Mouse (Mus musculus) embryonic facial prominence, embryonic 14.5 days (tissue): ENCODE results near the gene Map7. TPM values are rescaled to one million over a fixed set of nuclear protein-coding genes. Genes with fewer than 3 reads are reported as not detected.

Experiments used
- ATAC-seq: fragments of 200-750 bp; cut with Nextera tagmentation; 2 replicates; pipeline ENCODE4 v1.8.0; 2017; ENCODE audit warnings: low read depth, moderate number of reproducible peaks, moderate TSS enrichment
- DNase-seq: peaks from one replicate; pipeline ENCODE4 v3.0.0-alpha.2; 2015; ENCODE audit warnings: low spot score
- H3K27ac ChIP-seq: fragments of 300-500 bp; sonication (generic); replicated peaks from 2 replicates; pipeline ENCODE4 v1.5.1; 2014; ENCODE audit warnings: low read depth, mild to moderate bottlenecking, low read length, moderate library complexity
- H3K27me3 ChIP-seq: fragments of 300-500 bp; sonication (generic); replicated peaks from 2 replicates; pipeline ENCODE4 v1.6.1; 2014; ENCODE audit warnings: low read length; ENCODE audit not compliant: control insufficient read depth, insufficient read depth
- H3K36me3 ChIP-seq: fragments of 300-500 bp; sonication (generic); 2 replicates; pipeline ENCODE4 v1.6.1; 2014; ENCODE audit warnings: low read length, mixed read lengths; ENCODE audit not compliant: control insufficient read depth, insufficient read depth
- H3K4me1 ChIP-seq: fragments of 300-500 bp; sonication (generic); 2 replicates; pipeline ENCODE4 v1.6.1; 2014; ENCODE audit warnings: antibody characterized with exemption, low read length; ENCODE audit not compliant: control insufficient read depth, insufficient read depth
- H3K4me2 ChIP-seq: fragments of 300-500 bp; sonication (generic); 2 replicates; pipeline ENCODE4 v1.6.1; 2014; ENCODE audit warnings: low read depth, mild to moderate bottlenecking, low read length, moderate library complexity, mixed read lengths
- H3K4me3 ChIP-seq: fragments of 300-500 bp; sonication (generic); 2 replicates; pipeline ENCODE4 v1.5.1; 2014; ENCODE audit warnings: low read depth, mild to moderate bottlenecking, low read length
- H3K9ac ChIP-seq: fragments of 300-500 bp; sonication (generic); 2 replicates; pipeline ENCODE4 v1.6.1; 2014; ENCODE audit warnings: low read depth, mild to moderate bottlenecking, low read length, moderate library complexity, mixed read lengths
- H3K9me3 ChIP-seq: fragments of 300-500 bp; sonication (generic); 2 replicates; pipeline ENCODE4 v1.6.1; 2016; ENCODE audit warnings: low read length; ENCODE audit not compliant: control insufficient read depth
- WGBS: fragments of 180-500 bp; shearing (Covaris S2); extraction: QIAGEN DNeasy Blood & Tissue Kit; methylation state at CpG from one replicate; pipeline ENCODE4 v1.1.7; 2014; 5-methylcytosine and 5-hydroxymethylcytosine counted together
- polyA plus RNA-seq: library from polyadenylated mRNA; unstranded; fragments of >200 nt; fragmentation: Nextera tagmentation; extraction: Ambion mirVana; gene quantifications from 2 replicates; pipeline ENCODE4 v1.2.1, GENCODE M21; 2014

Map7 gene
- polyA plus RNA-seq, 1 experiment from 2014 or later: 10.0 TPM

DNA sequence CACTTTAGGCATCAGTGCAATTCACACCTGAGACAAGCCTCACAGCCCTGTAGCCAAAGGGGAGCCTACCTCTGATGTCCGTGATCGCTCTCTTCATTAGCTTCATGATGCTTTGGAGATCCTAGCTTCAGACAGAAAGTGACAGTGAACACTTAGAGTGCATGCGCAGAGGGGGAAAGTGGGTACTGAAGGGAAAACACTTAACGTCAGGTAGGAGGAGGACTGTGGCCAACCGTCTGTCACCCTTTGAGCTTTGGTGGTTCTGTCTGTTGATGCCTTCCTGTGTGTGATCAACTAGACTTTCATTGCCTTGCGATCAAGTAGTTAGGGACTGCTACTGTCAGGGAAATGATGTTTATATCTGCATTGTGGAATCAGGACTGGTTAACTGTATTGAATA lies 114.6 kb downstream of the Map7 start:
- H3K27ac ChIP-seq: no peak overlapping the region
- no peak overlapping the region for H3K4me3 ChIP-seq
- H3K36me3 ChIP-seq: no peaks in the 10 kb centered on the region
- ATAC-seq (no peak), DNase-seq (no peak)
- WGBS: 86% methylated on average over 6 of the region's 6 CpGs
- no peaks in the 10 kb centered on the region for H3K9me3 ChIP-seq
- H3K27me3 ChIP-seq: no peaks in the 10 kb centered on the region
- no peak overlapping the region for H3K4me2 ChIP-seq
- H3K4me1 ChIP-seq: no peaks in the 10 kb centered on the region
- no peak overlapping the region for H3K9ac ChIP-seq

DNA sequence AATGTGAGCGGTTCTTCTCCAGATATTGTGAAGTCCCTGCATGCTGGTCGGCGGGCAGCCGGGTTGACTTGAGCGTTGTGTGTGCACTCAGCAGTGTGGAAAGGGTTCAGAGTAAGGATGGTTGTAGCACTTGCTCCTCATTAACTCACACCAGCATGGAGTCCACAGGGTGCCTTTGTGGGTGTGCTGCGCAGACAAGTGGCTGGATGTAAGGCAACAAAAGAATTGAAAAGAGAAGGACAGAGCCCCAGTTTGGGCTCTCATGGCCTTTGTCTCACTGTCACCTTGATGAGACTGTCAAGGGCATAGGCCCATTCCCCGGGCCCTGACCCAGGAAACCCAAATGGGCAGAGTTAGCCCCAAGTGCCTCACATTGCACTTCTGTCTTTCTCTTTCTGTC lies 116.2 kb downstream of the Map7 start:
- H3K9me3 ChIP-seq: no peaks in the 10 kb centered on the region
- H3K27me3 ChIP-seq: no peaks in the 10 kb centered on the region
- ATAC-seq (no peak), DNase-seq (no peak)
- 91% methylated on average over 7 of the region's 7 CpGs for WGBS
- no peaks in the 10 kb centered on the region for H3K36me3 ChIP-seq
- no peaks in the 10 kb centered on the region for H3K4me1 ChIP-seq
- no peak overlapping the region for H3K9ac ChIP-seq
- H3K27ac ChIP-seq: no peak overlapping the region
- no peak overlapping the region for H3K4me2 ChIP-seq
- H3K4me3 ChIP-seq: no peak overlapping the region

DNA sequence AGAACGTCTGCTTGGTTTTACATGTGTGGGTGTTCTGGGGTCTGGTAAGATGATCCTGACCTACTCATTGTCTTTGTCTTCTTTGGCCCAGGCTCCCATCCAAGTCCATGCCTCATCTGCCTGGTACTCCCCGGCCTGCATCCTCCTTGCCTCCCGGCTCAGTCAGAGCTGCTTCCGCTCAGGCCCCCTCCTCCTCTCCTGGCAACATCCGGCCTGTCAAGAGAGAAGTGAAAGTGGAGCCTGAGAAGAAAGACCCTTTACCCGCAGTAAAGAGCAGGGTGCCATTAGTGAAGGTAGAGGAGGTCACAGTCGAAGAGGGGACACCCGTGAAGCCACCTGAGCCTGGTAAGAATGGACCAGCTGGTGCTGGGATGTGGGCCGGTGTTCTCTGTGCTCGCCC lies 118.8 kb downstream of the Map7 start:
- WGBS: 64% methylated on average over 10 of the region's 10 CpGs
- H3K4me1 ChIP-seq: no peaks in the 10 kb centered on the region
- no peaks in the 10 kb centered on the region for H3K36me3 ChIP-seq
- no peak overlapping the region for H3K9ac ChIP-seq
- H3K4me2 ChIP-seq: no peak overlapping the region
- no peaks in the 10 kb centered on the region for H3K27me3 ChIP-seq
- DNase-seq (no peak), ATAC-seq (no peak)
- no peak overlapping the region for H3K27ac ChIP-seq
- H3K4me3 ChIP-seq: no peak overlapping the region
- H3K9me3 ChIP-seq: no peaks in the 10 kb centered on the region

GRCm38 (mm10) chr10:20268945-20269344 lies 120.7 kb downstream of the Map7 start:
- Histone ChIP-seq H3K27ac (no peak overlapping the region), H3K4me1 (no peaks in the 10 kb centered on the region), H3K36me3 (no peaks in the 10 kb centered on the region), H3K27me3 (no peaks in the 10 kb centered on the region), H3K4me2 (no peak overlapping the region), H3K9me3 (no peaks in the 10 kb centered on the region), H3K4me3 (no peak overlapping the region), H3K9ac (no peak overlapping the region)
- WGBS: 55% methylated on average over 7 of the region's 7 CpGs
- DNase-seq (no peak), ATAC-seq (no peak)

GRCm38 (mm10) chr10:20272380-20272779 lies 124.1 kb downstream of the Map7 start:
- H3K4me1 ChIP-seq: no peaks in the 10 kb centered on the region
- WGBS: 78% methylated on average over 5 of the region's 5 CpGs
- no peaks in the 10 kb centered on the region for H3K27me3 ChIP-seq
- no peak overlapping the region for H3K27ac ChIP-seq
- ATAC-seq: no peak
- H3K36me3 ChIP-seq: no peaks in the 10 kb centered on the region
- H3K9me3 ChIP-seq: no peaks in the 10 kb centered on the region
- no peak overlapping the region for H3K4me3 ChIP-seq
- no peak overlapping the region for H3K9ac ChIP-seq
- H3K4me2 ChIP-seq: no peak overlapping the region
- DNase-seq: no peak

DNA sequence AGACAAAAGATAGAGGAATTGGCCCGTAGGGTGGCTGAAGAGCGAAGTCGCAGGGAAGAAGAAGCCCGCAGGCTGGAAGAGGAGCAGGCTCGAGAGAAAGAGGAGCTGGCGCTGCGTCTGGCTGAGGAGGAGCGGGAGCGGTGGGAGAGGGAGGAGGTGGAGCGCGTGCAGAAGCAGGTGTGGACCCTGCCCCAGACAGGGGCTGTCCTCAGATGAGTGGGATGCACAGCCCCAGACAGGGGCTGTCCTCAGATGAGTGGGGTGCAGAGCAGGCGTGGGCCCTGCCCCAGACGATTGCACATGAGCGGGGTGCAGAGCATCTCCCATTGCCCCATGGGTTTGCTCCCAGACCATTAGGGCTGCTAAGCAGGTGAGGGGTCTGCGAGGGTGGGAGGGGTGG lies 125.0 kb downstream of the Map7 start:
- H3K4me3 ChIP-seq: no peak overlapping the region
- no peaks in the 10 kb centered on the region for H3K27me3 ChIP-seq
- H3K9me3 ChIP-seq: no peaks in the 10 kb centered on the region
- no peak overlapping the region for H3K27ac ChIP-seq
- H3K36me3 ChIP-seq: no peaks in the 10 kb centered on the region
- 70% methylated on average over 15 of the region's 15 CpGs for WGBS
- no peak for DNase-seq
- H3K4me1 ChIP-seq: no peaks in the 10 kb centered on the region
- no peak overlapping the region for H3K4me2 ChIP-seq
- no peak for ATAC-seq
- H3K9ac ChIP-seq: no peak overlapping the region

DNA sequence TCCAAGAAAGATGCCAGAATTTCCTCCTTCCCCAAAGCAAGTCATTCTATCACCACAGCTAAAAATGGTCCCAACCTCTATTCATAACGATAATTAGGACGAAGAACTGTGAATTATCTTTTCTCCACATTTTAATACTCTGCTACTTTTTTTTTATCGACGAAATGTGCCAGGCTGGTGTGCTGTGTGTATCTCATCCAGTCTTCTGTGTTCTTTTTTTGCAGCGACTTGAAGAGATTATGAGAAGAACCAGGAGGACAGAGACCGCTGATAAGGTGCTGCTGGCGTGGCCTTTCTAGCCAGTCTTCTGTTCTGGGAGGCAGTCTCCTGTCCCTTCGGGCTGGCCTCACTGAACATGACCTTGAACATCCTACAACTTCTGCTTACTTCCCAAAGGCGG lies 125.8 kb downstream of the Map7 start:
- no peak overlapping the region for H3K4me3 ChIP-seq
- H3K4me2 ChIP-seq: no peak overlapping the region
- no peak overlapping the region for H3K27ac ChIP-seq
- WGBS: 86% methylated on average over 9 of the region's 9 CpGs
- no peaks in the 10 kb centered on the region for H3K4me1 ChIP-seq
- no peaks in the 10 kb centered on the region for H3K27me3 ChIP-seq
- ATAC-seq (no peak), DNase-seq (no peak)
- H3K9ac ChIP-seq: no peak overlapping the region
- H3K36me3 ChIP-seq: no peaks in the 10 kb centered on the region
- H3K9me3 ChIP-seq: no peaks in the 10 kb centered on the region

DNA sequence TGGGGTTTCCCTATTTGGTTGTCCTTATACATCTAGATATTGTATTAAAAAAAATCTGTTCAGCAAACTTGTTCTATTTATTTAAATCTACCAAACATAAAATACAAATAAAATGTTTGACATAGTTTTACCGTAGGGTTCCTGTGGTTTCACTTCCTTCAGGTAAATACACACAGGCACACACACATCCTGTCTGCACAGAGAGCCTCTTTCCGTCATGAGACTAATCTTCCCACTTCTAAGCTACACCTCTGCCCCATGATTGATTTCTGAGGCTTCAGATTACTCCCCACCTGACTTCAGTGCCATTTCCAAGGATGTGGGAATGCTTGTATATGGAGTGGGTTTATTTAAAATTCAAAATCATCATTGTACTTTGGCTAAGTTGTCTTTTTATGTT lies 133.2 kb downstream of the Map7 start:
- Histone ChIP-seq H3K36me3 (no peaks in the 10 kb centered on the region), H3K4me2 (no peak overlapping the region), H3K27ac (no peak overlapping the region), H3K9ac (no peak overlapping the region), H3K27me3 (no peaks in the 10 kb centered on the region), H3K4me1 (peaks cover 12% of the 10 kb centered on the region), H3K4me3 (no peak overlapping the region), H3K9me3 (no peaks in the 10 kb centered on the region)
- DNase-seq: no peak
- ATAC-seq: no peak
- 47% methylated on average over 2 of the region's 2 CpGs for WGBS

DNA sequence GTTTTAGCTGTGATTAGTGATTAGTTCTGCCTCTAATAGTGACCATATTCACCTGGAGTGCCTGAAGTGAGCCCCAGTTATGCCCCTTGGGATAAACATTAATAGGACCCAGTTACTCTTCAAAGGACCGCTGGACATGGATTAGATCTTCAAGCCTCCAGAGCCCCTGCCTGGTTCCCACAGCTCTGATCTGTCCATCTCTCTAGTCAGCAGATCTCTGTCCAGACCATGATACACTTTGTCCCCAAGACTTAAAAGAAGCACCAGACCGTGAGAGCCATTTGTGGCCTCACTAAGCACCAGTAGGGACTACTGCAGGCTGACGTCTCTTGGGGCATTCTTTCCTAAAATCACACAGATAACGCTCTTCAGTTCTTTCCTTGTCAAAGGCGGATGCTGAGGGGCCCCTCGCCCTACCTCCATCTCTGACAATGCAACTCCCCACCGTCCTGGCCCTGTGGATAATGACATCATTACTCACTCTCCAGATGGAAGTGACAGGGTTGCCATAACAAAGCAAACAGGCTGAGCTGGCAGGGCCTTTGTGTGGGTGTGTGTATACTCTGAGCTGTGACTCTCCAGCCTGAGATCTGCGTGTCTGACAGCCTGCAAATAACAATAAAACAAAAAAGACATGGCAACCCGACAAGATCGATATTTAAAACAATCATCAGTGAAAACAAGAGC lies 137.2 kb downstream of the Map7 start:
- Histone ChIP-seq H3K27ac (peak overlapping the region; percentile 75; the same call in 1 of the 2 replicates), H3K4me1 (peaks cover 21% of the 10 kb centered on the region), H3K27me3 (no peaks in the 10 kb centered on the region), H3K4me2 (peak overlapping the region; percentile 46; the same call in 1 of the 2 replicates), H3K36me3 (no peaks in the 10 kb centered on the region), H3K9me3 (no peaks in the 10 kb centered on the region), H3K4me3 (no peak overlapping the region), H3K9ac (peak overlapping the region; percentile 6; the same call in 1 of the 2 replicates)
- WGBS: 32% methylated on average over 10 of the region's 10 CpGs
- peak; percentile 79 for DNase-seq
- peak; percentile 90 for ATAC-seq
